Mouse (Mus musculus) lung, embryonic 14.5 days (tissue): ENCODE measurements around the gene Gm28041. TPM values are rescaled to one million over a fixed set of nuclear protein-coding genes. Genes with fewer than 3 reads are reported as not detected.

Experiments
- ATAC-seq: fragments of 200-750 bp; cut with Nextera tagmentation; 2 replicates; pipeline ENCODE4 v1.8.0; 2017; ENCODE audit warnings: mild to moderate bottlenecking, moderate TSS enrichment, moderate library complexity; ENCODE audit not compliant: insufficient read depth
- DNase-seq: peaks from one replicate; pipeline ENCODE4 v3.0.0-alpha.2; 2015
- H3K27ac ChIP-seq: fragments of 300-500 bp; sonication (generic); 2 replicates; pipeline ENCODE4 v1.5.1; 2014; ENCODE audit warnings: low read depth, mild to moderate bottlenecking, moderate library complexity
- H3K27me3 ChIP-seq: fragments of 300-500 bp; sonication (generic); 2 replicates; pipeline ENCODE4 v1.6.1; 2014; ENCODE audit warnings: low read length, control low read depth; ENCODE audit not compliant: insufficient read depth
- H3K36me3 ChIP-seq: fragments of 300-500 bp; sonication (generic); 2 replicates; pipeline ENCODE4 v1.6.1; 2014; ENCODE audit warnings: control low read depth; ENCODE audit not compliant: insufficient read depth
- H3K4me1 ChIP-seq: fragments of 300-500 bp; sonication (generic); 2 replicates; pipeline ENCODE4 v1.6.1; 2014; ENCODE audit warnings: antibody characterized with exemption, control low read depth; ENCODE audit not compliant: insufficient read depth
- H3K4me2 ChIP-seq: fragments of 300-500 bp; sonication (generic); 2 replicates; pipeline ENCODE4 v1.6.1; 2014; ENCODE audit warnings: mild to moderate bottlenecking
- H3K4me3 ChIP-seq: fragments of 300-500 bp; sonication (generic); 2 replicates; pipeline ENCODE4 v1.5.1; 2014; ENCODE audit warnings: low read depth, low read length
- H3K9ac ChIP-seq: fragments of 300-500 bp; sonication (generic); 2 replicates; pipeline ENCODE4 v1.6.1; 2014
- H3K9me3 ChIP-seq: fragments of 300-500 bp; sonication (generic); 2 replicates; pipeline ENCODE4 v1.6.1; 2016; ENCODE audit warnings: low read depth, low read length, control low read depth
- CTCF ChIP-seq: IDR thresholded peaks from 2 replicates; pipeline ENCODE4 v1.5.1; 2016; ENCODE audit warnings: antibody characterized with exemption, low read depth
- WGBS: fragments of 180-500 bp; shearing (Covaris S2); extraction: QIAGEN DNeasy Blood & Tissue Kit; methylation state at CpG from one replicate; pipeline ENCODE4 v1.1.7; 2014; 5-methylcytosine and 5-hydroxymethylcytosine counted together
- polyA plus RNA-seq: library from polyadenylated mRNA; unstranded; fragments of >200 nt; fragmentation: Nextera tagmentation; extraction: Ambion mirVana; gene quantifications from 2 replicates; pipeline ENCODE4 v1.2.1, GENCODE M21; 2014

The Gm28041 gene
- polyA plus RNA-seq, 1 experiment from 2014 or later: 0.28 TPM

DNA sequence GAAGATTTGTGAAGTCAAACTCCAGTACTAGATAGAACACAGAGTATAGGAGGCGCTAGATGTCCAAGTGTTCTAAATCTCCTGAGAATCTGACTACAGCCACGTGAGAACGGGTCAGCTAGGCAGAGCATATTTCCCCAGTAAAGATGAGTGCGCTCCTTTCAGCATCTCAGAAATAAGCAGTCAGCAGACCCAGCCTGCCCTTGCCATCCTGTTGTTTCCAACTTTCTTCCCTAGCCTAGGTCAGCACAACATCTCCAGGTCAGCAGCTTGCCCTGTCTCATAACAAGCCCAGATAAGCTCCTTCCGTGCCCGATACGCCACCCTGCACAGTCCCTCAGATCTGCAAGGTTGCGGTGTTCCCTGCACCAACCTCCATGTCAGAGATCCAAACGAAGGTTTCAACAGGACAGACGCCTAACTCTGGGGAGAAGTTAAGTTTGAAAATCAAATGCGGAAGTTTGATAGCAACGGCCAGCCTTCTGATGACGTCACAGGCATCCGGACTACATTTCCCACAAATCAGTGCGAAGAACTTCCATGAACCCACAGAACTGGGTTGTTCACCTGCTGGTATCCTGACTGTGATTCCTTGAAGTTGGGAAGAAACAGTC is 15.3 kb downstream of the Gm28041 start, which contains the start of the genes Gm28044 and Zfp953:
TSS of gene Gm28044 (minus strand) at position 406 of the 614 bp plus-strand sequence.
TSS of gene Zfp953 (minus strand) at position 475 of the 614 bp plus-strand sequence.
- no peaks in the 10 kb centered on the region for H3K36me3 ChIP-seq
- H3K4me1 ChIP-seq: no peaks in the 10 kb centered on the region
- H3K27ac ChIP-seq: peak within 1 kb of the TSS; percentile 69
- H3K9ac ChIP-seq: peak within 1 kb of the TSS; percentile 71
- WGBS: under 1% methylated on average over 15 of the region's 15 CpGs
- TF ChIP-seq CTCF: peak; percentile 33
- ATAC-seq: peak; percentile 92
- H3K9me3 ChIP-seq: no peaks in the 10 kb centered on the region
- H3K27me3 ChIP-seq: no peaks in the 10 kb centered on the region
- H3K4me2 ChIP-seq: peak within 1 kb of the TSS; percentile 64
- H3K4me3 ChIP-seq: peak within 1 kb of the TSS; percentile 78
- peak; percentile 96 for DNase-seq

DNA sequence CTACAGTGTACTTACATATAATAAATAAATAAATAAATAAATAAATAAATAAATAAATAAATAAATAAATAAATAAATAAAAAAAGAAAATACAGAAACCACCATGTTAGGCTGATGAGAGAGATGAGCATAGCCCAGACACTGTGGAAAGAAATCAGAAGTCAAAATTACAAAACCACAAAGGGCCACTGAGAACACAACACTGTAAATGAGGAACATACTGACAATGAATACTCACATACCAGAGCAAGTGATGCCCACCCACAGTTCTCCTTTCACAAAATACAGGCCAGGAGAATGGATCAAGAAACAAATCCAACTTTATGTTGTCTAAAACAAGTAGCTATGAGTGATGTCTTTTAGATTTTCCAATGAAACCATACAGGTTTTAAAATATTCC is 23.7 kb downstream of the Gm28041 start:
- Histone ChIP-seq H3K9ac (no peak overlapping the region), H3K27me3 (no peaks in the 10 kb centered on the region), H3K4me3 (no peak overlapping the region), H3K4me1 (no peaks in the 10 kb centered on the region), H3K9me3 (no peaks in the 10 kb centered on the region), H3K36me3 (no peaks in the 10 kb centered on the region), H3K27ac (no peak overlapping the region), H3K4me2 (no peak overlapping the region)
- no peak for DNase-seq
- no peak for TF ChIP-seq CTCF
- no peak for ATAC-seq

DNA sequence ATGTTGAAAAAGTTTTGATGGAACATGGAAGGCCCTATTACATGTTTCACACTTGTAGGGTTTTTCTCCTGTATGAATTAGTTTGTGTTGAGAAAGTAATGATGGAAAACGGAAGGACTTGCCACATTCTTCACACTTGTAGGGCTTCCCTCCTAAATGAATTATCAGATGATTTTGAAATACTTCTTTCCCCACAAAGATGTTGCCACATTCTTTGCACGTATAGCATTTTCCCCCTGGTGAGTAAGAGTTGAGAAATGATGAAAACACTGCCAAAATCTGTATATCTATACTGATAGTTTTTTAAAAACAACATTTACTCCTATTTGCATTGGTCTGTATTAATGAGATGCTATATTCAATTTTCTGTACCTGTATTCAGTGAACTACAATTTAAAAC is 32.1 kb downstream of the Gm28041 start:
- no peak for DNase-seq
- H3K27me3 ChIP-seq: no peaks in the 10 kb centered on the region
- no peak for TF ChIP-seq CTCF
- H3K36me3 ChIP-seq: peaks cover 6% of the 10 kb centered on the region; the same call in 1 of the 2 replicates
- ATAC-seq: no peak
- H3K4me2 ChIP-seq: no peak overlapping the region
- H3K9me3 ChIP-seq: no peaks in the 10 kb centered on the region
- H3K27ac ChIP-seq: no peak overlapping the region
- no peaks in the 10 kb centered on the region for H3K4me1 ChIP-seq
- no peak overlapping the region for H3K9ac ChIP-seq
- H3K4me3 ChIP-seq: no peak overlapping the region
- WGBS: 79% methylated on average over 2 of the region's 2 CpGs

DNA sequence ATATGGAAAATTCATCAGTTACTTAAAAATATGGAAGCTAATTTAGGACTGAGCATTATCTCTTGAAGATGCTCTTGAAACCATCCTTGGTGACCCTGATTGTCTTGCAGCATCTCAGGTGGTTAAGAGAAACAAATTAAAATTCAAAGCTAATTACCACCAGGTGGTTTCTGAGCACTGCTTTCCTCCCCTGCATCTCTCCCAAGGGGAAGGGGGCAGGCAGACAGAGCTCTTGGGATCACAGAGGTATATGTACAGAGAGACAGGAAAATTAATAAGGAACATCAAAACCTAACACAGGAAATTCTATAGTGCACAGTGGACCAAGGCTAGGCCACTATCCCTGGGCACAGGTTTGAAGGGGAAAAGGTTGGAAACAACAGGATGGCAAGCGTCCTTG is 42.7 kb downstream of the Gm28041 start:
- no peaks in the 10 kb centered on the region for H3K9me3 ChIP-seq
- H3K27ac ChIP-seq: peak overlapping the region; percentile 62
- H3K36me3 ChIP-seq: no peaks in the 10 kb centered on the region
- ATAC-seq: peak; percentile 38; the same call in 1 of the 2 replicates
- H3K4me3 ChIP-seq: peak overlapping the region; percentile 45
- peak overlapping the region; percentile 34 for H3K9ac ChIP-seq
- H3K4me1 ChIP-seq: no peaks in the 10 kb centered on the region
- no peak for TF ChIP-seq CTCF
- no peak for DNase-seq
- H3K4me2 ChIP-seq: peak overlapping the region; percentile 62
- WGBS: 61% methylated on average over 1 of the region's 1 CpGs
- H3K27me3 ChIP-seq: no peaks in the 10 kb centered on the region

DNA sequence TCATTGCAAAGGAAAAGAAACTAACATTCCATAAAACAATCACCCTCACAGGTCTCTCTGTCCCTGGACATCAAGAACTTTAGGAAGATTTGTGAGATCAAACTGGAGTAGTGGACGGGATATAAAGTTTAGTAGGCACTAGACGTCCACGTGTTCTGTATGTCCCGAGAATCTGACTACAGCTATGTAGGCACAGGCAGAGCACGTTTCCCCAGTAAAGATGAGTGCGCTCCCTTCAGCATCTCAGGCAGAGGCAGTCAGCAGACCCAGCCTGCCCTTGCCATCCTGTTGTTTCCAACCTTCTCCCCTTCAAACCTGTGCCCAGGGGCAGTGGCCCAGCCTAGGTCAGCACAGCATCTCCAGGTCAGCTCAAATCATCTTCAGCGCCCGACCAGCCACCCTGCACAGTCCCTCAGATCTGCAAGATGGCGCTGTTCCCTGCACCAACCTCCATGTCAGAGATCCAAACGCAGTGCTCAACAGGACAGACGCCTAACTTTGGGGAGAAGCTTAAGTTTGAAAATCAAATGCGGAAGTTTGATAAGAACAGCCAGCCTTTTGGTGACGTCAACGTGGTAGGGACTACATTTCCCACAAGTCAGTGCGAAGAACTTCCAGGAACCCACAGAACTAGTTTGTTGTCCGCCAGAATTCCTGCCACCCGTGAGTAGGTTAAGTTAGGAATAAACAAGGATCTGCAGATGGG is 43.4 kb downstream of the Gm28041 start, which contains the start of gene Zfp595:
TSS of gene Zfp595 (minus strand) at position 552 of the 706 bp plus-strand sequence.
- Histone ChIP-seq H3K4me3 (peak within 1 kb of the TSS; percentile 45), H3K4me1 (no peaks in the 10 kb centered on the region), H3K36me3 (no peaks in the 10 kb centered on the region), H3K27ac (peak within 1 kb of the TSS; percentile 62), H3K9me3 (no peaks in the 10 kb centered on the region), H3K4me2 (peak within 1 kb of the TSS; percentile 62), H3K9ac (peak within 1 kb of the TSS; percentile 34), H3K27me3 (no peaks in the 10 kb centered on the region)
- 12% methylated on average over 17 of the region's 17 CpGs for WGBS
- DNase-seq: peak; percentile 95
- peak; percentile 64 for TF ChIP-seq CTCF
- peak; percentile 95 for ATAC-seq

DNA sequence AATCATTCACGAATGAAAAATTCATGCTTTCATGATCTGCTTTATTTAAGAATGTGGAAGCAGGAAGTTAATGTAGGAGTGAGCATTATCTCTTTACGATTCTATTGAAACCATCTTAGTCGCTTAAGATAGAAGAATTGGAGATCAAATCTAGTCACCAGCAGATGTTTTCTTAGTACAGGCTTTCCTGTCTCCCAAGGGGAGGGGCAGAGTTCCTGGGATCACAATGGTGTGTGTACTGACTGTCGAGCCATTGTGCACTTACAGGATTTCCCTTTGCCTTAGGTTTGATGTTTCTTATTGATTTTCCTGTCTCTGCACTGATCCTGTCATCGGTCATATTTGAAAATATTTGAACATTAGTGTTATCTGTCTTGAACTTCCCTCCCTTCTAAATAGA is 68.8 kb downstream of the Gm28041 start:
- peak; percentile 65 for ATAC-seq
- WGBS: 23% methylated on average over 5 of the region's 5 CpGs
- peak; percentile 41 for DNase-seq
- TF ChIP-seq CTCF: no peak
- Histone ChIP-seq H3K9me3 (no peaks in the 10 kb centered on the region), H3K27ac (peak overlapping the region; percentile 18; the same call in 1 of the 2 replicates), H3K27me3 (no peaks in the 10 kb centered on the region), H3K36me3 (no peaks in the 10 kb centered on the region), H3K4me2 (peak overlapping the region; percentile 75), H3K4me1 (no peaks in the 10 kb centered on the region), H3K9ac (peak overlapping the region; percentile 74; the same call in 1 of the 2 replicates), H3K4me3 (peak overlapping the region; percentile 67)
